Mouse (Mus musculus): Measurements from ENCODE around the gene Ttc25.

Ttc25 gene

DNA sequence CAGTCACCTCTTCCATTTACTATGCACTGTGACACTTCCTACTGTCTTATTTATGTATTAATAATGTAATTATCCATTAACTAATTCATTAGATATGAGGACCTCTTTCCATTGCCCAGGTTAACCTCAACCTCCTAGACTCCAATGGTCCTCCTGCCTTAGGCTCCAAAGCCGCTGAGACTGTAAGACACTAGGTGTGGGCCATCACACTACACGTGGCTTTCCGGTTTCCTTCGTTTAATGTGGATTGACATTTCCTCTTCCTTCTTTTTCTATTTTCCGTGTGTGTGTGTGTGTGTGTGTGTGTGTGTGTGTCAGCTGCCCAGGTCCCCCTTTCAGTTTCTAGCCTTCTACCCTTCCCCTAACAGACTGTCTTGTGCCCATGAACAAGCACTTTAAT lies 21.8 kb downstream of the Ttc25 start:
- in situ Hi-C loops (cut with MboI; ENCODE audit: unreplicated experiment in 2 of 2), result loop anchor here (5.0 to 10.0 kb wide), 3 partner anchors 82 to 202 kb away; no protein-coding TSS in a partner anchor

DNA sequence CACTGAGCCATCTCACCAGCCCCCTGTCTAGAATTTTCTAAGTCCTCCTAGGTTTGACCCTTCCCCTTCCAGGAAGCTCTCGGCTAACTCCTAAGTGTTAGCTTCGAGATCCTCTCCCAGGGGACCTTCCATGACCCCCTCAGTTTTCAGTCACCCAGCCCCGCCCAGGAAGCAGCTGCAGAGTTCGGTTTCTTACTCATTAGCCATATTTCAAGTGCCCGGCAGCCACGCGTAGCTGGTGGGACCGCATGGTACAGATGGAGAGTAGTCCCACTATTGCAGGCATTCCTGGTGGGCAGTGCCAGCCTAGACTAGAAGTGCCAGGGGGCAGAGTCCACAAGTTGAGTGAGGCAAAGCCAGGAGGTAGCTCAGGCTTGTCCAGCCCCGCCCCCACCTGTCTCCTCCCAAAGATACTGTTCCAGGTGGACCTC lies 22.4 kb downstream of the Ttc25 start:
- in situ Hi-C loops (cut with MboI; ENCODE audit: unreplicated experiment in 2 of 2), result loop anchor here (5.0 to 10.0 kb wide), 3 partner anchors 83 to 203 kb away; no protein-coding TSS in a partner anchor

DNA sequence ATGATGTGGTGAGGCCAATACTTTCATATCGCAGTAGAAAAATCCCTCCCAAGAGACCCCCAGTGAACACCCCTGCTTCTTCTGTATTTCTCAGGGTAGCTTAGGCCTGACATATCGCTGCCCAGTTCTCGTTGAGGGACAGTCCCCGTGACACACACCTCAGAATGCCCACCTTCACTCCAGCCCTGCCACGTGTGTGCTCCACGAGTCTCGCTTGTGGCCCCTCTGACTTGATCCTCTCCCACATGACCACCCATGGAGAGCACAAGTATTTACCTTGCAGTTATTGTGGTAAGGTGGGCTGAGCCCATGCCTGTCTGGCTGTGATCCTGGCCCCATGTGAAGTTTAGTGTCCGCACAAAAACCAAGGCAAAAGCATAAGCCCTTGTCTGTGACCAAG lies 23.3 kb downstream of the Ttc25 start:
- in situ Hi-C loops (cut with MboI; ENCODE audit: unreplicated experiment in 2 of 2), result loop anchor here (5.0 to 10.0 kb wide), 3 partner anchors 84 to 204 kb away; no protein-coding TSS in a partner anchor

DNA sequence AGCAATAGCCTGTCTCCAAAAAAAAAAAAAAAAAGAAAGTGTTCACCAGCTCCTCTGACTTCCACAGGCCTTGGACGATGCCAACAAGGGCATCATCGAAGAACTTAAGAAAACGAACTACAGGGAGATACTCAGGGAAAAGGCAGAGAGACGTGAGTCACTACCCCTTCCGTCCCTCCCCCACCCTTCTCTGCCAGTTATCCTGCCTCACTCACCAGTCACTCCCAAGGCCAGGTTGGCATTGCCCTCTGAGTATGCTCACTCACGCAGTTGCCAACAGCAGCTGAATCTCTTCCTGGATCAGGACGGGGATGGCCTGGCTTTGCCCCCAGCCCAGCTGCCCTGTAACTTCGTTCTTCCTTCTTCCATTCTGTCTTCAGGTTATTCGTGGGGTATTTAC lies 24.4 kb downstream of the Ttc25 start:
- in situ Hi-C loops (cut with MboI; ENCODE audit: unreplicated experiment in 2 of 2), result loop anchor here (5.0 to 10.0 kb wide), 3 partner anchors 85 to 205 kb away; no protein-coding TSS in a partner anchor

DNA sequence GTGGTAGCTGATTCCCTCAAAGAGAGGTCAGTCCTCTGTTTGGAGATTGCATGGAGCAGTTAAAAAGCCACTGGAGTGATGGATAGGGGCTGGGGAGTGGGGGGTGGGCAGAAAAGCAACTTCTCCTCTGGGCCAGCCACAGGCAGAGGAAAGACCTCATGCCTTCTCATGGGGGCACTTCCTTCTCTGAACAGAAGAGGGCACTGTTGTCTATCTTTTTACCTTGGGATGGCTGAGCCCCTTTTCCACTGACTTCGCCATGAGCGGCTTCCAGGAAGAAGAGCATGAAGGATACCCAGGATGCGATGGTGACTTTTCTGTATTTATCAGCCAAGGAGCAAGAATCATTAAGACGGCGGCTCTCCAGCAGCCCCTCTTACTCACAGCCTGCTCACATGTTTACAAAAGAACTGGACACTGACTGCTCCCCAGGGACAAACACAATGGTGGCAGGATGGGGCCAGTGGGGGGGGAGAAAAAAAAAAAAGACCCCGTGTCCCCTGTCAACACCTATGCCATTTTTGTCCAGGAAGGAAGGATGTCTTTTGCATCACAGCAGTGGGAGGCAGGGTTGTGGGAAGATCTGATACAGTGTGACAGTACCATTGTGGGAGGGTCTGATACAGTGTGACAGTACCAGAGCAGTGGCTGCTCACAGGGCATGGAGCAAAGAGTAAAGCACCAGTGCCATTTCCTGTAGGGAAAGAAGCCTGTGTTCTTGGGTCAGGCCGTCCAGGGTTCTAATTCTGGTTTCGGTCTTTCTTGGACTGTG lies 25.2 kb downstream of the Ttc25 start:
- in situ Hi-C loops (cut with MboI; ENCODE audit: unreplicated experiment in 2 of 2), result no loop called here

DNA sequence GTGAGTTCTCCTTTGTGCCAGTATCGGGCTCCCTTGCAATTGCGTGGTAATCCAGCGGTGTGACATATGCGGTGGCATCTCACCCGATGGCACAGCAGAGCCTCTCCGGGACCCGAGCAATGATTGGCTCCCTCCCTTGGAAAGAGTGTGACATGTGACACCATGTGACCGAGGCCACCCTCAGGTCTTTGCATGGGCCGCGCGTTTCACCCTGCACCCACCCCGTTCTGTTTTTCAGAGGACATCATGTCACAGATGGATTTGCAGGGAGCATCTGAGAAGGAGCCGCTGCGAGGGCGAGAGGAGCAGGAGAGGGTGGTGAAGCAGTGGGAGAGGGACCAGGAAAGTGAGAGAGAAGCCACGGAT lies 25.8 kb downstream of the Ttc25 start:
- in situ Hi-C loops (cut with MboI; ENCODE audit: unreplicated experiment in 2 of 2), result no loop called here

DNA sequence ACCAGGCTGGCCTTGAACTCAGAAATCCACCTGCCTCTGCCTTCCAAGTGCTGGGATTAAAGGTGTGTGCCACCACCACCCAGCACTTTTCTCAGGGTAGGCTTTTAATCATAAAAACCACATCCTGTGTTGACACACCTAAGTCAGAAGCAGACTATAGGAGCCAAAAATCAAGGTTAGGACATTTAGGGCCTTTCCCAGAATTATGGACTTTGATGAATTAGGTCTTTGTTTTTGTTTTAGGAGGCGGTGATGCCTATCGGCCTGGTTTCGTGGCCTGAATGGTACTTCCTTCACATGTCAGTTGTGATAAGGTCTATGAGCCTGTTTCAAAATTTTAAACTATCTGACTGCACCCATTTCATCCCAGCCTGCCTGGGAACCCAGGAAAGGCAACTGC lies 28.8 kb downstream of the Ttc25 start:
- in situ Hi-C loops (cut with MboI; ENCODE audit: unreplicated experiment in 2 of 2), result no loop called here

DNA sequence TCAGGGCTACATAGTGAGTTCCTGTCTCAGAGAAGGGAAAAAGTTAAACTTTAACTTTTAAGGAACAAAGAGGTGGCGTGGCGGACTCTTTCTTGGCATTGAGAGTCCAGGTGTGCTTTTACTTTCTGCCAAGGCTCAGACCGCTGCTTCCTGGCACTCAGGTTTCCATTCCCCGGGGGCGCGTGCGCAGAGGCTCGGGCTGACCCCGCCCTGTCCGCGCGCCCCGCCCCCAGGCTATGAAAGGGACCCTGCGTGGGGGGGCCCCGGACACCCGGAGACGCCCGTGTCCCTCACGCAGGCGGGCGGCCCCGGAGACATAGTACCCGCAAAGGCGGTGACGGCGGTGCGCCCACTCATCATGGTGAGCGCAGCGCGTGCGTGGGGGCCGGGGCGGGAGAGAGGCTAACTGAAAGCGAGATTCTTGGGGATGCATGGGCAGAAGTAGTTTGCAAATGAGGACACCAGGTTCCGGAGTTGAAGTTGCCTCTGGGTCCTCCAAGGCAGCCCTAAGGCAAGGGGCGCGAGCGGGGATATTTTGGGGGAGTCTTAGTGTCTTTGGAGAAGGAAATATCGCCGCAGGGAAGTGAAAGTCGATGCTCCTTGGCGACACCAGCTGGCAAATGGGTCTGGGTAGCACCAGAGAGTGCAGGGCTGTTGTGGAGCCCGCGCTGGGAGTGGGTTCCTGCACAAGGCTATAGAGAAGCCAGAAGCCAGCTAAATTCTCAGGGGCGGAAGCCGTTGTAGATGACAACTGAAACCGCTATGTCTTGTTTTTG lies 29.5 kb downstream of the Ttc25 start, which contains the start of gene Cnp:
Cnp (plus strand) TSS at position 197 of the 776 bp plus-strand sequence.
- in situ Hi-C loops (cut with MboI; ENCODE audit: unreplicated experiment in 2 of 2), result loop anchor here (5.0 to 25.0 kb wide), 2 partner anchors 47 to 1638 kb away; partner anchors contain the start of genes Dnajc7 (in 1 of the 2) and Rara (in 1 of the 2)

DNA sequence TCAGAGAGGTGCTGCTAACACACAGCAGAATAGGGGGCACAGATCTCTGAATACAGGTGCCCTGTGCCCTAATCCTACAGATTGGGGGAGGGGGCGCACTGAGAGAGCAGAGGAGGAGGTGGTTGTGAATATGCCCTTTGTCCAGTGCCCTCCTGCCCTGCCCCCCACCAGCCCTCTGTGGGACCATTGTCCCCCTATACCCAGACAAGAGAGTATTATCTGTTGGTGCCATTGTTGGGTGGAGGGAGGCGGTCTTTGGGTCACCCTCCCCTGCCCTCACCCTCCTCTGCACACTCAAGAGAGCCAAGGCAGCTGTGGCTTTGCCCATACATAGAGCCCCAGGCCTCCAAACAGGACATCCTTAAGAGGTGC lies 30.1 kb downstream of the Ttc25 start:
- in situ Hi-C loops (cut with MboI; ENCODE audit: unreplicated experiment in 2 of 2), result loop anchor here (5.0 to 25.0 kb wide), 2 partner anchors 47 to 1638 kb away; partner anchors contain the start of genes Dnajc7 (in 1 of the 2) and Rara (in 1 of the 2)

DNA sequence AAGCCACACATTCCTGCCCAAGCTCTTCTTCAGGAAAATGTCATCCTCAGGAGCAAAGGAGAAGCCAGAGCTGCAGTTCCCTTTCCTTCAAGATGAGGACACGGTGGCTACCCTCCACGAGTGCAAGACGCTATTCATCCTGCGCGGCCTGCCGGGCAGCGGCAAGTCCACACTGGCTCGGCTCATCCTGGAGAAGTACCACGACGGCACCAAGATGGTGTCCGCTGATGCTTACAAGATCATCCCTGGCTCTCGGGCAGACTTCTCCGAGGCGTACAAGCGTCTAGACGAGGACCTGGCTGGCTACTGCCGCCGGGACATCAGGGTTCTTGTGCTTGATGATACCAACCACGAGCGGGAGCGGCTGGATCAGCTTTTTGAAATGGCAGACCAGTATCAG lies 30.8 kb downstream of the Ttc25 start:
- in situ Hi-C loops (cut with MboI; ENCODE audit: unreplicated experiment in 2 of 2), result loop anchor here (5.0 to 25.0 kb wide), 2 partner anchors 46 to 1639 kb away; partner anchors contain the start of genes Dnajc7 (in 1 of the 2) and Rara (in 1 of the 2)

DNA sequence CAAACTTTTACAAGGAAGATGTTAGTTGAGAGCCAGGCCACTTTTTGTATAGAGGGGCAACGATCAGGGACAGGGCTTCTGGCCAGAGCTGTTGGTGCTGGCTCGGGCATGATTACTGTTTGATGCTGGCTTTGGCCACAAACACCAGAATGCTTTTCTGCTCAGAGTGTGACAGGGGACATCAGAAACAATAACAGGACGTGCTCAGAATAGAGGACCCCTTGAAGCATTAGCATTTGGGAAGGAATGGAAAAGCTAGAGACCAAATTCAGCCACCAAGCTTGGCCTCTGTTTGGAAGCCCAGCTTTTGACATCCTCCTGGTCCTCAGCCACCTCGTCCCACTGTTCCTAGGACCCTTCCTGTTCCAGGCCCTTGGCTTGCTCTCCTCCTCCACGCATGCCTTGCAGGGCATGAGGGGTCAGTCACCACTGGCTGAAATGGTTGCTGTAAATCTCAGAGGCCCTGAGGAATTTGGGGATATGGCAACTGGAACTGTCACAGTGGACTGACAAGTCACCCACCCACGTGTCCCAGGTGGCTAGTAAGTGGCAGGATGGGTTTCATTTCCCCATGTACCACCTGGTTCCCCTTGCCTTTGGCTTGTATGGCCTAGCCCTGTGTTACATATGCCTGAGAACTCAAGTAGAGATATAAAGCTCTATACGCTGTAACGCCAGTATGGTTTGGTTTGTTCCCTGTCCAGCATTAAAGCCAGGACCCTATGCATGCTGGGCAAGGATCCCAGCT lies 32.6 kb downstream of the Ttc25 start:
- in situ Hi-C loops (cut with MboI; ENCODE audit: unreplicated experiment in 2 of 2), result loop anchor here (5.0 to 25.0 kb wide), 2 partner anchors 44 to 1641 kb away; partner anchors contain the start of genes Dnajc7 (in 1 of the 2) and Rara (in 1 of the 2)

DNA sequence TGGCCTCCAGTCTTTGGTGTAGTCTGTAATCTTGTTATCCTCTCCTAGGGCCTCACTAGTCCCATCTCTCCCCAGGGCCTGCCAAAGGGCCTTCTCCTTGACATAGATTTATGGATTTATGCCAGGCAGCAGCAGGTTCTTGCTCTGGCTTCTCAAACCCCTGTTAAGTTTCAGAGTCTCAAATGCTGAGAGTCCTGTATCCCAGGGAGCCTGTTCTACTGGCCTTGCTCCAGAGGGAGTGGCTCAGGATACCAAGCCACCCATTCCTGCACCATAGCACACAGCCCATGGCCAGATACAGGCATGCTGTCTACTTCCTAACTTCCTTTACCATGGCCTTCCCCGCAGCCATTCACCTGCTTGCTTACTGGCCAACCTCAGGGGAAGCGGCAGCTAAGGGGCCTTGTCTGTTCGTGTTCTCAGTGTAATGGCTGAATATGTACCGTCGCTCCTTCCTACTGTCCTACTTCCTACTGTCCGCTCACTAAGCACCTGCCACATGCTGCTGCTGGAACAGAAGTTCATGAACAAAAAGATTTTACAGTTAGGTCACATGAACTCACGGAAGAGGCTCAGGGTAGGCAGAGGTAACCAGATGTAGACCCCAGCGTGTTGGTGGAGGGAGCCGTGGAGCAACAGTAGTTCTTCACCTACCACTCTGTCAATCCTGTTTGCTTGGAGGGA lies 33.9 kb downstream of the Ttc25 start:
- in situ Hi-C loops (cut with MboI; ENCODE audit: unreplicated experiment in 2 of 2), result loop anchor here (5.0 to 25.0 kb wide), 2 partner anchors 43 to 1642 kb away; partner anchors contain the start of genes Dnajc7 (in 1 of the 2) and Rara (in 1 of the 2)

DNA sequence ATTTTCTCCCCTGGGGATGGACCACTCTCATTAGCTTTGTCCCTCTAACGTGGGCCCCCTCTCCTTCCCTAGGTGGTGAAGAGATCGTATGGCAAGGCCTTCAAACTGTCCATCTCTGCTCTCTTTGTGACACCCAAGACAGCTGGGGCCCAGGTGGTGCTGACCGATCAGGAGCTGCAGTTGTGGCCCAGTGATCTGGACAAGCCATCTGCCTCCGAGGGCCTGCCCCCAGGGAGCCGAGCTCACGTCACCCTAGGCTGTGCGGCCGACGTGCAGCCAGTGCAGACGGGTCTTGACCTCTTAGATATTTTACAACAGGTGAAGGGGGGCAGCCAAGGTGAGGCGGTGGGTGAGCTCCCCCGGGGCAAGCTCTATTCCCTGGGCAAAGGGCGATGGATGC lies 34.9 kb downstream of the Ttc25 start:
- in situ Hi-C loops (cut with MboI; ENCODE audit: unreplicated experiment in 2 of 2), result loop anchor here in 1 of 2 experiments (25.0 kb wide), 1 partner anchor 1643 kb away; the partner anchor contains the start of gene Rara

DNA sequence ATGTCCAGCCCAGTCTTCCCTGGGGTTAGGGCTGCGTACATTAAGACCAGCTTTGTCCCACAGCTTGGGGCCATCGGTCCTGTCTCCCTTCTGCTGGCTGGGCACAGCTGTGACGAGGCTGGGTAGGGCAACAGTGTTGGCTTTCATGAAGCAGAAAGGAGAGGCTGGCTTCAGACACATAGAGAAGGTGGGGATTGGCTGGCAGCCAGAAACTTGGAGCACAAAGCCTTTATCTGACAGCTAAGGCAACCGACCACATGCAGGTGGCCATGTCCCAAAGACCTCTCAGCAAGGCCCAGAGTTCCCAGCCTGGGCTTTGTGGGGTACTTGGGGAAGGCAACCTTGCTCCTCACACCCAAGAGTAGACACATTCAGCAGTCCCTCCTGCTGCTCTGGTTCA lies 36.3 kb downstream of the Ttc25 start:
- in situ Hi-C loops (cut with MboI; ENCODE audit: unreplicated experiment in 2 of 2), result loop anchor here in 1 of 2 experiments (25.0 kb wide), 1 partner anchor 1644 kb away; the partner anchor contains the start of gene Rara

DNA sequence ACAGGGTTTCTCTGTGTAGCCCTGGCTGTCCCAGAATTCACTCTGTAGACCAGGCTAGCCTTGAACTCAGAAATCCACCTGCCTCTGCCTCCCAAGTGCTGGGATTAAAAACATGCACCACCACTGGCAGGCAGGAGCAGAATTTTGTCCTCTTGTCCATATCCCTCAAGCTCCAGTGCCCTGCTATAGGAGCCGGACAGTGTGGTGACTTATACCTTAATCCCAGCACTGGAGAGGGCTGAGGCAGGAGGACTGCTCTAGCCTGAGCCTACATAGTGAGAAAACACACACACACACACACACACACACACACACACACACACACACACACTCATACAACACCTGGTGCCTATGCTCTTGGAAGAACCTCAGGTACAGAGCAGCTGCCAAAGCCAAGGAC lies 37.0 kb downstream of the Ttc25 start:
- in situ Hi-C loops (cut with MboI; ENCODE audit: unreplicated experiment in 2 of 2), result loop anchor here in 1 of 2 experiments (25.0 kb wide), 1 partner anchor 1645 kb away; the partner anchor contains the start of gene Rara

DNA sequence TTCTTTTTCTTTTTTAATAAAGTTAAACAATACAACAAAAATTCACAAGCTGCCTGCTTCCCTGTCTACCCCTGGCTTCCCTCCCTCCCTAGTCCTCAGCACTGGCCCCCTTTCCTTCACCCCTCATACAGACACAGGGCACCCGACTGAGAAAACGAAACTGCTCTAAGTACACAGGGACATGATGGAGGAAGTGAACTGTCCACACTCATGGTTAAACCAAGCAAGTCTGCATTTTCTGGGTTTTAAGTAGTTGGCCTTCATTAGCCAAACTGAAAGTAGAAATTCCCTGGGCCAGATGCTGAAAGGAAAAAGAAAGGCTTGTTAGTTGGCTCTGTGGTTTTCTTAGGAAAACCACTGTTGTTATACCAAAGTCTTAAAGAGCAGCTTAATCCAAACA lies 37.4 kb downstream of the Ttc25 start:
- in situ Hi-C loops (cut with MboI; ENCODE audit: unreplicated experiment in 2 of 2), result loop anchor here in 1 of 2 experiments (25.0 kb wide), 1 partner anchor 1646 kb away; the partner anchor contains the start of gene Rara

DNA sequence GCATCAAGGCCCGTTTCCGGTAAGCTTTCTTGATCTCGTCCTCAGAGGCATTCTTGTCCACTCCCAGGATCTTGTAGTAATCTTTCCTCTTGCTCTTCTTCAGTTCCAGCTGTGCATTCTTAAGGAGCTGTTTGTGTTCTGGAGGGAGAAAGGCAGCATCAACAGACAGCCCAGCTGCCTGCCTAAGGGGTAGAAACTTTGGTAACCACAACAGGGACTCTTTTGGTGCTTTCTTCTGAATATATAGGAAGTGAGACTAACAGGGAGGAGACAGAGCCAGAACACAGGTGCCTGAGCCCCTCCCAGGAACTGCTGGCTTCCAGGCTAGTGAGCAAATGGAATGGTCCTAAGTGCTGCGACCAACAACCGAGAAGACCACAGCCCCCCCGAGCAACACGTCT lies 39.2 kb downstream of the Ttc25 start:
- in situ Hi-C loops (cut with MboI; ENCODE audit: unreplicated experiment in 2 of 2), result loop anchor here in 1 of 2 experiments (25.0 kb wide), 1 partner anchor 1647 kb away; the partner anchor contains the start of gene Rara

DNA sequence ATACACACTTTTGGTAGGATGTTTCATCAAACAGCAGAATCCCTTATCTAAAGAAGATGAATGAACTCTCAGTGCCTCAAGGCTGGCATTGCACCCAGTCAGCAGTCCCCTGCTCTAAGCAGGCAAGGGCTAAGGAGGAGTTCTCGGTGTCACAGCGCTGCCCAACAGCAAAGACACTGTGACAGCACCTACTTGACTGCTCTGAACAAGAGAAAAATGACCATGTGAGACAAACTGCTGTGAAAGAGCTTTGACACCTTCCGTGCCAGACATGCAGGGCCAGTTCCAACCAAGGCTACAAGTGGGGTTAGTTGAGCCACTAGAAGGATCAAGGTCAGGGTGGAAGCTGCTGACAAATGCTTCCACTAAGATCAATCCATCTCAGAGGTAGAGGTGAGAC lies 39.7 kb downstream of the Ttc25 start:
- in situ Hi-C loops (cut with MboI; ENCODE audit: unreplicated experiment in 2 of 2), result loop anchor here in 1 of 2 experiments (5.0 to 25.0 kb wide), 2 partner anchors 37 to 1648 kb away; partner anchors contain the start of genes Dnajc7 and Rara

DNA sequence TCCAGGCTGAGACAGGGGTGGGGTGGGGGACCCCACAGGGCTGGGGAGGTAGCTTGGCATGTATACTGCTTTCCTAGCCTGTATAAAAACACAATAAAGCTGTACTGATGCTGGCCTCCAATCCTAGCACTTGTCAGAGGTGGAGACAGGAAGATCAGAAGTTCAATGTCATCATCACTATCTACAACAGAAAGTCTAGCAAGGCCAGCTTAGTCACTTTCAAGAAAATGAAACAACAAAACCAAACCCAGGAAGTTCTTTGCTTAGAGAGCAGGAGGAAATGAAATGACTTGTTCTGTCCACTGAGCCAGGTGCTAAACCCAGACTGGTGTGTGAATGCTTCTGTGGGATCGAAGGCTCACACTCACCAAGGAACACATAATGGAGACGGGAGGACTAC lies 43.1 kb downstream of the Ttc25 start:
- in situ Hi-C loops (cut with MboI; ENCODE audit: unreplicated experiment in 2 of 2), result loop anchor here in 1 of 2 experiments (5.0 to 25.0 kb wide), 2 partner anchors 34 to 1651 kb away; partner anchors contain the start of genes Dnajc7 and Rara
